Mouse (Mus musculus) midbrain, embryonic 16.5 days (tissue): ENCODE data around the gene Mical2. TPM values are rescaled to one million over a fixed set of nuclear protein-coding genes. Genes with fewer than 3 reads are reported as not detected.

Source experiments
- ATAC-seq: fragments of 200-750 bp; cut with Nextera tagmentation; 2 replicates; pipeline ENCODE4 v1.8.0; 2017; ENCODE audit warnings: moderate TSS enrichment
- H3K27ac ChIP-seq: fragments of 300-500 bp; sonication (generic); 2 replicates; pipeline ENCODE4 v1.5.1; 2014; ENCODE audit warnings: mild to moderate bottlenecking, low read length, mixed read lengths
- H3K27me3 ChIP-seq: fragments of 300-500 bp; sonication (generic); 2 replicates; pipeline ENCODE4 v1.6.1; 2014; ENCODE audit warnings: low read depth, low read length, mixed read lengths; ENCODE audit not compliant: control insufficient read depth, insufficient read depth
- H3K36me3 ChIP-seq: fragments of 300-500 bp; sonication (generic); 2 replicates; pipeline ENCODE4 v1.6.1; 2014; ENCODE audit warnings: mild to moderate bottlenecking, low read length, moderate library complexity, mixed read lengths; ENCODE audit not compliant: control insufficient read depth, insufficient read depth
- H3K4me1 ChIP-seq: fragments of 300-500 bp; sonication (generic); 2 replicates; pipeline ENCODE4 v1.6.1; 2014; ENCODE audit warnings: mild to moderate bottlenecking, low read length, mixed read lengths; ENCODE audit not compliant: control insufficient read depth, insufficient read depth
- H3K4me2 ChIP-seq: fragments of 300-500 bp; sonication (generic); 2 replicates; pipeline ENCODE4 v1.6.1; 2014; ENCODE audit warnings: mild to moderate bottlenecking, low read length, mixed read lengths
- H3K4me3 ChIP-seq: fragments of 300-500 bp; sonication (generic); 2 replicates; pipeline ENCODE4 v1.5.1; 2014; ENCODE audit warnings: low read depth, mild to moderate bottlenecking, low read length, moderate library complexity, mixed read lengths
- H3K9ac ChIP-seq: fragments of 300-500 bp; sonication (generic); 2 replicates; pipeline ENCODE4 v1.6.1; 2014; ENCODE audit warnings: low read depth, low read length, mixed read lengths
- H3K9me3 ChIP-seq: fragments of 300-500 bp; sonication (generic); replicated peaks from 2 replicates; pipeline ENCODE4 v1.6.1; 2014; ENCODE audit warnings: mild to moderate bottlenecking, low read length, mixed read lengths; ENCODE audit not compliant: control insufficient read depth, poor library complexity, severe bottlenecking
- whole genome bisulfite sequencing: fragments of 180-500 bp; shearing (Covaris S2); extraction: QIAGEN DNeasy Blood & Tissue Kit; methylation state at CpG from one replicate; pipeline ENCODE4 v1.1.7; 2014; 5-methylcytosine and 5-hydroxymethylcytosine counted together
- polyA plus RNA-seq: library from polyadenylated mRNA; unstranded; fragments of >200 nt; fragmentation: Nextera tagmentation; extraction: Ambion mirVana; gene quantifications from 2 replicates; pipeline ENCODE4 v1.2.1, GENCODE M21; 2015

The Mical2 gene
- polyA plus RNA-seq, 1 experiment from 2014 or later: 5.1 TPM

DNA sequence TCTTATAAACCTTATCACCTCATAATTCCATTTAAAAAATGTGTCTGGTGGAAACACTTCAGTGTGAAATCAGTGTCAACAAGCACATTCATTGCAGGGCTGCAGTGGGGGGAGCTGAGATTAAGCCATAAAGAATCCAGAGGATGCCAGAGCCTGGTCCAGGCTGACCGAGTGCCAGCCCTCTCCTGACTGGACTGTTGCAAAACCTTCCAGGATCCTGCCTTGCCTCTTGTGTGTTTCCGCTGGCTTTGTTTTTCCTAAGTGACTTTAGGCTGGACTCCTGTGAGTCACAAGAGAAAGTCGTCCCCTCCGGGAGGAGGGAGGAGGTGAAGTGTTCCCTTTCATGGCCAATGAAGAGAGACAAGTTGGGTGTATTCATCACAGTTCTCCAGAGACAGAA is 64.3 kb downstream of the Mical2 start:
- no peaks in the 10 kb centered on the region for H3K9me3 ChIP-seq
- H3K9ac ChIP-seq: no peak overlapping the region
- H3K27me3 ChIP-seq: no peaks in the 10 kb centered on the region
- no peak for ATAC-seq
- WGBS: 55% methylated on average over 4 of the region's 4 CpGs
- no peak overlapping the region for H3K4me3 ChIP-seq
- H3K36me3 ChIP-seq: no peaks in the 10 kb centered on the region
- H3K4me2 ChIP-seq: no peak overlapping the region
- H3K27ac ChIP-seq: no peak overlapping the region
- H3K4me1 ChIP-seq: no peaks in the 10 kb centered on the region; the same call in 1 of the 2 replicates

DNA sequence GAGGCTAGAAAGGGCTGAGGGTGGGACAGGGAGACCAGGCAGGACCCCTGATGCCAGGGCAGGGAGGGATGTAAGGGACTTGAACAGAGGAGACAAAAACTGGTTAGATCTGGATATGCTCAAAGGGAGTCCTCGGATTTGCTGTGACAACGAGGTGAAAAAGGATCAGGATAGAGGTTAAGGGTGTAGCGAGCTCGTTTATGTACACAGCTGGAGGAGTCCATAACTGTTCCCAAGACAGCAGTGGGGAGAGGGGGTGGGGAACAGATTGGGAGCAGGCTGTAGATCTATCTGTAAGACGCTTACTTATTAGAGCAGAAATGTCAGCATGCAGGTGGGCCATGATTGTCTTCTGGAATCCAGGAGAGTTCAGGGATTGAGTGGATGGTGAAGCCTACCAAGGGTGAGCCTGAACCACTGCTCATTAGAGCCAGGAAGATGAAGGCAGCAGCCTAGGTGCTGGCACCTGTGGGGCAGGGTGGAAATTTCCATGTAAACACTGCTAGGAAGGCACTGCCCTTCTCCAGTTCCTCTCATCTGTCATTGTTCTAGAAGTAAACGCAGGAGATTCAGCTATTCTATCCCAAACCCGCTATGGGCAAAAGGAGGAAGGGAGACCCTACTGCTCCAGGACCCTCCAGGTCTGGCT is 67.9 kb downstream of the Mical2 start:
- no peak overlapping the region for H3K4me3 ChIP-seq
- H3K27ac ChIP-seq: no peak overlapping the region
- no peaks in the 10 kb centered on the region for H3K36me3 ChIP-seq
- H3K9ac ChIP-seq: no peak overlapping the region
- no peaks in the 10 kb centered on the region for H3K27me3 ChIP-seq
- 71% methylated on average over 7 of the region's 7 CpGs for WGBS
- H3K9me3 ChIP-seq: no peaks in the 10 kb centered on the region
- no peaks in the 10 kb centered on the region for H3K4me1 ChIP-seq
- ATAC-seq: no peak
- H3K4me2 ChIP-seq: no peak overlapping the region

DNA sequence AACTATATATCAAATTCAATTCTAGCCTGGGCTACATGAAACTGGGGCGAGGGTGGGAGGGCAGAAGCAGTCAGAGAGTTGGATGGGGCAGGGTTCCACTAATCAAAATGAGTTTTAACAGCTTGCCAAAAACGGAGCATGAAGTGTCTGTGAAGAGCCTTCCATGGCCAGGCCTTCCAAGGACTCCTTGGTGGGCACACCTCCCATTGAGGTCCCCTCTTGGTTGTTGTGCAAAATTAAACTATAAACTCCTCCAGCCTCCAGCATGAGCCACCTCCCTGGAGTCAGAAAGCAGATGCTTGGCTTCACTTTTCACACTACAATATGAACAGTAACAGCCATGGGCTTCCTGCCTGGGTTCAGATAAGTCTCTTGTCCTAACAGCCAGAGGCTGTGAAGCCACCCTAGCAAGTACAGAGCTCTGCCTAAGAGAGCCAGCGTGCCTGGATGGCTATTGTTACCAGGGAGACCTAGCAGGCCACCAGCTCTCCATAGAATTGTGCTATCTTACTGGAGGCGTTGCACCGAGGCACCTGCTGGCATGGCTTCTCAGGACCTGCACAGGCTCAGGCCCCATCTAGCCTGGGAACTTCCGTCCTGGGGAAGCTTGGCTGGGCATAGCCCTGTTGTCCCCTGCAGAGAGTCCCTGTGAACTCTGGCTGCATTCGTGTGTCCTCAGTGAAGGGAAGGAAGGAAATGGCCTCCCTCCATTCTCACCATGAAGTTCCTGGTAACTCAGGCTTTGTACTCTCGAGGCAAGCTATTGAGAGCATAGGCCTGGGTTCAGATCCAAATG is 70.0 kb downstream of the Mical2 start:
- Histone ChIP-seq H3K27me3 (no peaks in the 10 kb centered on the region), H3K9ac (no peak overlapping the region), H3K9me3 (no peaks in the 10 kb centered on the region), H3K4me1 (no peaks in the 10 kb centered on the region), H3K4me3 (no peak overlapping the region), H3K36me3 (no peaks in the 10 kb centered on the region), H3K27ac (no peak overlapping the region), H3K4me2 (no peak overlapping the region)
- 52% methylated on average over 8 of the region's 8 CpGs for WGBS
- no peak for ATAC-seq

DNA sequence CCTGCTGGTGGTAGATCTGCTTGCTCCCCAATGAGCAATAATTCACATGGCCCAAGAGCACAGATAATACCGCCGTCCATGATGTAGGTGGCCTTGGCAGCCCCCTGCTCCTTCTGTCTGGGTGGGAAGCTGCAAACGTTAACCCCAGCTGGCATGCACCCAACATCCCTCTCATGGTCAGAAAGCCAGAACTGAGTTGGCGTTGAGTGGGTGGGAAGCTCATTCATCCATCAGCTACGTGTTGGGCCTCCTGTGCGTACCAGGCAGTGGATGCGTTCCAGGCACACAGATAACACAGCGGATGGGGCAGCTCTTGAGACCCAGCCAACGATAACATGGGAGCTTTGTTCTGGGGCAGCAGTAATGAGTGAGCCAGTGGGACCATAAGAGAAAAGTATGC is 72.4 kb downstream of the Mical2 start:
- Histone ChIP-seq H3K4me2 (no peak overlapping the region), H3K27me3 (no peaks in the 10 kb centered on the region), H3K9ac (no peak overlapping the region), H3K36me3 (no peaks in the 10 kb centered on the region), H3K27ac (no peak overlapping the region), H3K9me3 (no peaks in the 10 kb centered on the region), H3K4me3 (no peak overlapping the region), H3K4me1 (no peaks in the 10 kb centered on the region)
- ATAC-seq: no peak
- 76% methylated on average over 9 of the region's 9 CpGs for WGBS

DNA sequence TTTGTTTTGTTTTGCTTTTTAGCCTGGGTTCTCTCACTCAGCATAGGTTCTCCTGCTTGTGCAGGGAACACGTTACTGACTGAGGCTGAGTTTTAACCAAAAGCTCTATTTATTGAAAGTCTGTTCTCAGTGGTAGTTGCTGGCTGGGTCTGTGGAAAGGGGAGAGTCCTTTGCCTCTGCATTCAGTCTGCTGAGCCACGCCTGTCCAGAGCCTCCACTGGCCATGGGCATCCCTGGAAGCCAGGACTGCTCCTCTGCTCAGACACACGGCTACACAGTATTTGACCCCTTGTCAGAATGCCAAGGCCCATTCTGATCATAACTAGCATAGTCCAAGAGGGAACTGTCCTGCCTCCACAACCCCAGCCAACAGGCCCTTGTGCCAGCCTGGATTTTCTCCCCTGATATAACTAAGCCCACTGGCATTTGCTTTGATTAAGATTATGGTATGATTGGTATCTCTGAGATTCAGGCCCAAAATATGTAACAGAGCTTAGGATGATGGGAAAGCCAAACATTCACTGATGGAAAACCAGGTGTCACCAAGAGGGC is 73.3 kb downstream of the Mical2 start:
- H3K9me3 ChIP-seq: no peaks in the 10 kb centered on the region
- 75% methylated on average over 3 of the region's 3 CpGs for WGBS
- no peak overlapping the region for H3K4me3 ChIP-seq
- ATAC-seq: no peak
- H3K9ac ChIP-seq: no peak overlapping the region
- no peaks in the 10 kb centered on the region for H3K36me3 ChIP-seq
- no peaks in the 10 kb centered on the region for H3K4me1 ChIP-seq
- no peak overlapping the region for H3K27ac ChIP-seq
- no peaks in the 10 kb centered on the region for H3K27me3 ChIP-seq
- H3K4me2 ChIP-seq: no peak overlapping the region

DNA sequence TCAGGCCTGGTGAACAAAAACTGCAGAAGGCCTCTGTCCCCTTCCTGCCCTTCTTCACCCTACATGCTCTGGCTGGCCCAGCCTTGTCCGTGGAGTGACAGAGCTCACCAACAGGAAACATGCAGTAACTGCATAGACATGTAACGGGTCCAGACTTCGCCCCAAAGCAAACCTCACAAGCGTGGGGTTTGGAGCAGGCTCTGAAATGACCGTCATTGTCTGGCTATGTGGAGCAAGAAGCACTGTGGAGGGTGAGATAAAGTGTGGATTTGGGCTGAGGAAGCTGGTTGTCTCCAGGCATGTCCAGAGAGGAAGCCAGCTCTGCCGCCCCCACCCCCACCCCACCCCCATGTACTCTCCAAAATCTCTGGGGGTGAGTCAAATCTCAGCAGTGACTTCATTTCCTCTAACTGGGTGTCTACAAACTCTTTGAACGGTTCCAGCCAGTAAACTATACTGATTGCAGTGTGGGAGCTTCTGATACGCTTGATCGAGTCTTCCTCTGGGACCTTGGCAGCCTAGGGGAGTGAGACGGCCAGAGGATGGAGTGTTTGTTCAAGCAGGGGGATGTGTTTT is 74.0 kb downstream of the Mical2 start:
- H3K4me2 ChIP-seq: no peak overlapping the region
- H3K27ac ChIP-seq: no peak overlapping the region
- no peak for ATAC-seq
- WGBS: 60% methylated on average over 10 of the region's 10 CpGs
- H3K4me1 ChIP-seq: no peaks in the 10 kb centered on the region
- H3K4me3 ChIP-seq: no peak overlapping the region
- no peaks in the 10 kb centered on the region for H3K36me3 ChIP-seq
- H3K27me3 ChIP-seq: no peaks in the 10 kb centered on the region
- no peaks in the 10 kb centered on the region for H3K9me3 ChIP-seq
- no peak overlapping the region for H3K9ac ChIP-seq

DNA sequence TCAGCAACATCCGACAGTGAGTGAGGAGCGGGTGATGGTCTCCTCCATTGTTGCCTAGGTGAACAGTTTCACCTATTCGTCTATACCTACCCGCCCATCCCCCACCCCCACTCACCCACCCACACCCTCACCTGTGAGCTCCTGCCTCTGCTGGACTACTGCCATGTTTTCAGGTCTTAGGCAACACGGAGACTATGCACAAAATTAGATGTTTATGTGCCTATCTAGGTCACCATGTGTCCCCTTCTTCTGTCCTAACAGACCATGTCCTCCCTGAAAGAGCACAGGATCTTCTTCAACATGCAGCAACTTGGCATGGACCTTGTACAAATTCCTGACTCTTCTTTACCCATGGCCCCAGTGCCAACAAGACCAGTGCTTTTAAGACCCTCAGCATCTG is 74.5 kb downstream of the Mical2 start:
- H3K4me2 ChIP-seq: no peak overlapping the region
- no peaks in the 10 kb centered on the region for H3K9me3 ChIP-seq
- H3K36me3 ChIP-seq: no peaks in the 10 kb centered on the region
- no peak for ATAC-seq
- no peak overlapping the region for H3K9ac ChIP-seq
- no peak overlapping the region for H3K27ac ChIP-seq
- no peaks in the 10 kb centered on the region for H3K27me3 ChIP-seq
- WGBS: 79% methylated on average over 5 of the region's 5 CpGs
- no peak overlapping the region for H3K4me3 ChIP-seq
- H3K4me1 ChIP-seq: no peaks in the 10 kb centered on the region

DNA sequence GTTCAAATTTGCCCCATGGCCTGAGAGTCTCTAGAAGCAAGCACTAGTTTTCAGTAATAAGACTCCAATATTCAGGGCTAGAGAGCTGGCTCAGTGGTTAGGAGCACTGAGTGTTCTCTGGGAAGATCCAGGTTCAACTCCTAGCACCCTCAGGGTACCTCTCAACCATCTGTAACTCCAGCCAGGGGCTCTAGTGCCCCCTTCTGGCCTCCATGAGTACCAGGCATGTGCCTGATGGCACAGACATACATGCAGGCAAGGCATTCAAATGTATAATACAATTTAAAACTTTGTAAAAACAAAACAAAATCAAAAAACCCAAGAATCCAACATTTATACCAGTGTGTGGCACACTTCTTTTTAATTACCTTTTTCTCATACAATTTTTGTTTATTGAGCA is 75.4 kb downstream of the Mical2 start:
- no peak overlapping the region for H3K4me2 ChIP-seq
- no peak for ATAC-seq
- H3K27me3 ChIP-seq: no peaks in the 10 kb centered on the region
- H3K9me3 ChIP-seq: no peaks in the 10 kb centered on the region
- H3K36me3 ChIP-seq: no peaks in the 10 kb centered on the region
- no peak overlapping the region for H3K9ac ChIP-seq
- no peak overlapping the region for H3K4me3 ChIP-seq
- no peaks in the 10 kb centered on the region for H3K4me1 ChIP-seq
- no peak overlapping the region for H3K27ac ChIP-seq

DNA sequence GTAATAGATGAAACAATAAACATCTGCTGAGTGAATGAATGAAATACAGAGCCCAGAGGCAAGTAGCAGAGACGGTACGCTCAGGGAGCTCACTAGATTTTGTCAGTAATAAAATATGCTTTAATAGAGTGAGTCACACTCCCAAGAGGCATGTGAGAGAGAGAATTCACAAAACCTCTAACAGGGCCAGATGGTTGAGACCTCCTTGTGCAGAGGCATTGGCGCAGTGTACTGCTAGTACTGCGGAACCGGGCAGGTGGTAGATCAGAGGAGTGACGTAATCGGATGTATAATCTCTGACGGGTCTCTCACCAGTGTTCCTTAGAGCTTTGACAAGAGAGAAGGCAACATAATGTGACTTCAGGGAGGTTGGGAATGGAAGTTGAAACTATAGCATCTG is 78.7 kb downstream of the Mical2 start:
- Histone ChIP-seq H3K9ac (no peak overlapping the region), H3K27ac (no peak overlapping the region), H3K27me3 (no peaks in the 10 kb centered on the region), H3K4me3 (no peak overlapping the region), H3K4me2 (no peak overlapping the region), H3K9me3 (no peaks in the 10 kb centered on the region), H3K4me1 (no peaks in the 10 kb centered on the region), H3K36me3 (no peaks in the 10 kb centered on the region)
- 71% methylated on average over 8 of the region's 8 CpGs for whole genome bisulfite sequencing
- no peak for ATAC-seq
